Mouse (Mus musculus) spleen, postnatal 36 days (tissue): ENCODE data around the gene Dntt.

Experiments
- DNase-seq, 2 experiments: peaks; one replicate each; pipeline ENCODE4 v3.0.0; 2022; ENCODE audit warnings: low spot score in 2 of 2, mixed read lengths in 1 of 2

Dntt gene

GRCm38 (mm10) chr19:41071500-41071899, 42.4 kb downstream of the Dntt start:
- DNase-seq: peak; percentile 77 to 82

GRCm38 (mm10) chr19:41073746-41074455, 44.8 kb downstream of the Dntt start:
- no peak for DNase-seq

- DNase-seq: no peak
Measured at GRCm38 (mm10) chr19:41076906-41077305, 47.8 kb downstream of the Dntt start, which contains the start of gene Opalin. Opalin (minus strand) TSS chr19:41077113.

DNA sequence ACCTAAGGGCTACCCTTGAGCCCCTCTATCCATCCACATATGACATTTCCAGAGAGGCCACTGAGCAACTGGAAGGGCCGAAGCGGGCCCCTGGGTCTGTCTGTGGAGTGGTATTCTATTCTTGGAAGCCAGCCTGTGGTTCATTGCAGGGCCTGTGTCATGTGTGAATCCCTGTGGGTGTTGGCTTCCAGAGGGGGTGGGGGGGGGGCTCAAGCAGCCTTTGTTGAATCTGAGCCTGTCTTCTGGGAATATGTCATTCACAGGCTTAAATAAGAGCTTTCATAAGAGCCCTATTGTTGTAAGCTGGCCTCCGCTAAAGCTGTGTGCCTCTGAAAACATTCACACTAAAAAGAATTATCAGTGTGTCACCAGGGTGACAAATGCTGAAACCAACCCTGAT, 52.5 kb downstream of the Dntt start:
- no peak for DNase-seq

DNA sequence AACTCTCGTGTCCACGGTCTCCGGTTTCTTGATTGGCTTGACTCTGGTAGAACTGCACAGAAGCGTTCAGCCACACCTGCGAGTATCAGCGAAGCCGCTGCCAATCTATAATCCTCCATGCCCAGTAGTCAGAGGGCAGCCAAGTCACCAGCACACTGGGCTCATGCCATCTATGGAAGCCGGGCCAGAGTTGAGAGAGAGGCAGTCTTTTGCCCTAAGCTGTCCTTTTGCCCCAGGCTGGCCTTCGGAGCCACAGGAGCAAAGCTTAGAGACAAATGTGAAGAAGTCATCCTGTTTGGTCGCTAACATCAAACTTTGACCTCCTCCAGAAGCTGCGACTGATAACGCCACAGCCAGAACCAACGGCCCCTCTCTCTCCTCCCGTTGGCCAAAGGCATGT, 54.6 kb downstream of the Dntt start:
- DNase-seq: no peak

- DNase-seq: no peak
Measured at GRCm38 (mm10) chr19:41086289-41086688, 57.2 kb downstream of the Dntt start.

GRCm38 (mm10) chr19:41086700-41087099, 57.6 kb downstream of the Dntt start:
- DNase-seq: peak; percentile 55 to 67

- DNase-seq: no peak
Measured at GRCm38 (mm10) chr19:41087901-41088300, 58.8 kb downstream of the Dntt start.

DNA sequence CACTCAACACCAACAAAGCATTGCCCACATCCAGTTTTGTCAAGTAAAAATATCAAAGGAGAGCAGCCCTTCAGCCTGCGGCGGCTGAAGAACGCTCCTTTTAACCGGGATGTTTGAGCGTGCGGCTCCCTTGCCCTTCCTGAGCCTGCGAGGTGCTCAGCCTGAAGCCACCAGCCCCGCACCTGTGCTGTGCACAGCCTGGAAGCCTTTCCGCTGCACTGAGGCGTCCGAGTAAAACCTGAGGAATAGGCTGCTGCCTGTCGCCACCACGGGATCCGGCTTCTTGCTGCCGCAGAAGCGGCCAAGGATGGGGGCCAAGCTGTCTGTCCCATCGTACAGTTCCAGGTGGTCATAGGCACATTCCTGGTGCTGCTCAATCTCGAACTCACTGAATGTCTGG, 59.4 kb downstream of the Dntt start:
- DNase-seq: no peak

DNA sequence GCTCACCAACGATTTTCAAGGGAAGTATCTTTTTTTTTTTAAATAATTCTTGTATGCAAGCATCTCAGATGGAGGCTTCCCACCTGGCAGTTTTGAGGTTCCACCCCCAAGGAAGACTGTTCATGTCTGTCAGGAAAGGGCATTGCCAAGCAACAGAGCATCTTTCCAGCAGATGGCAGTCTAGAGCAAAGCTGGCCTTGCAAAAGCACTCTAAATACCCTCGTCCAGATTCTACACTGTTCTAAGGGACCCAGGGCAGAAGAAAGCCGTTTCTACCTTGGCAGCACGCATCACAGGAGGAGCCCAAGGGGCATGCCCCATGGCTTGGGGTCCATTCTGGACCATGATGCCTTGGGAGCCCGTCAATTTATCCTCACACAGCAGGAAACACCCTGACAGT, 60.8 kb downstream of the Dntt start:
- DNase-seq: peak; percentile 21 to 35

DNA sequence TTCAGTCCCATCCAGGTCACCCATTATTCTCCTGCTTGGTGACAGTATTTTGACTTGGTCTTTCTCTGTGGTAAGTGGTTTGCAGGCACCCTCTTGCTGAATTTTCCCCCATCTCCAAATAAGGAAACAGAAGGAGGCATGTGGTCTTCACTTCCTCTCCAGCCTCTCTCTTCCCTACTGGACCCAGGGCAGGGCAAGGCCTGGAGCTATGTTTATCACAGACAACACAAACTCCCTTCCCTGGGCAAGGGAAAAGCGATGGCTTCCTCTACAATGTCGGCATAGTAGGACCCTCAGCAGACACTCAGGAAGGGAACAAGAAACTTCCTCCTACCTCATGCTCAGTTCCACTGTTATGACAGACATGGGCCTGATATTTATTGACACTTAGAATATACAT, 62.8 kb downstream of the Dntt start:
- DNase-seq: no peak

DNA sequence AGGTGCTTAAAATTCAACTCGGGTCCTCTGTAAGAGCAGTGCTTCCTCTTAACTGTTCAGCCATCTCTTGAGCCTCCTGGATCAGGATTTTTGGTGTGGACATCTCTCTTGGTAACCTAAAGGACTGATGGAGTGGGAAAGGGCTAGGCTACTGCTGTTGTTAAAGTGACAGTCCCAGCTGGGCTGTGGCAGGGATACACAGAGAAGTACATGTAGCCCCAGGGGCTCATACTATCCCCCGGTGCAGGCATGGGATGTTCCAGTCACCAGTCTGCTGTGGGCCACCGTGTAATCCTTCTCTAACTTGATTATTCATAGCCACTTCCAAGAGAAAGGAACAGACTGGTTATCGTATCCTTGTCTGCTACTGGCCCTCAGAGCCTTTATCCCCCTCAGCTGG, 68.0 kb downstream of the Dntt start:
- no peak for DNase-seq

- DNase-seq: no peak
Measured at GRCm38 (mm10) chr19:41100863-41101262, 71.8 kb downstream of the Dntt start.

DNA sequence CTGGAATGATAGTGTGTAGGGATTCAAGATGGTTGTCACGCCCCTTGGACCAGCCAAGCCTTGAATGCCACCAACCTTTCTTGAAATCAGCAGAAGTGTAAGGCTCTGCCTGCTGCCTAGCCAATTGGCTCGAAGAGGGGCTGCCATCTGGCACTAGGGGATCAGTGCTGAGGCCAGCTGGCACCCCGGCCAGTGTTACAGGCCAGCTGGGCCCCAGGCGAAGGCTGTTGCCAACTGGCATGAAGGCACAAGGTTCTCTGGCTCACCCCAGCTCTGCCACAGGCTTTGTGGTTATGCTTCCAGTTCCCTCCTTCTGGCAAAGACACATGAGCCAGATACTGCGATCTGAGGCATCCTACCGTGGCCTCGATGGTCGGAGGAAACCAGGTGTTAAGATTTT, 72.3 kb downstream of the Dntt start:
- DNase-seq: no peak

GRCm38 (mm10) chr19:41104922-41105321, 75.8 kb downstream of the Dntt start:
- no peak for DNase-seq

DNA sequence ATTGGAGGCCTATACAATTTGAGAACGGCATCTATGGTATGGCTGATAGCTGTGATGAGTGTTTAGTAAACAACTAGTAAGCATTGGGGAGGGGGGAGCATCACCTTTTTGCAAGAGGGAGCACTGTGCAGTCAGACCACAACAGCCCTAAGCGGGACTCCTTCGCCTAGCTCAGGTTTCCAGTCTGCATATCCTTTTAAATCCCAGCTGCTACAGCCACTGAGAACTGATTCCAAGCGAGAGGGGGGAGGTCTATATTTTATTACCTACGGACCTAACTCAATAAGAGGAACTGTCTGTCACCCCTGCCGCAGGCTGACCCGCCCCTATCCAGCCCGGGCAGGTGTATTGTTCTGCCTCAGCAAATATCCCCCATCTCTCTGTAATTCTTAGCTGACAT, 78.5 kb downstream of the Dntt start:
- no peak for DNase-seq

DNA sequence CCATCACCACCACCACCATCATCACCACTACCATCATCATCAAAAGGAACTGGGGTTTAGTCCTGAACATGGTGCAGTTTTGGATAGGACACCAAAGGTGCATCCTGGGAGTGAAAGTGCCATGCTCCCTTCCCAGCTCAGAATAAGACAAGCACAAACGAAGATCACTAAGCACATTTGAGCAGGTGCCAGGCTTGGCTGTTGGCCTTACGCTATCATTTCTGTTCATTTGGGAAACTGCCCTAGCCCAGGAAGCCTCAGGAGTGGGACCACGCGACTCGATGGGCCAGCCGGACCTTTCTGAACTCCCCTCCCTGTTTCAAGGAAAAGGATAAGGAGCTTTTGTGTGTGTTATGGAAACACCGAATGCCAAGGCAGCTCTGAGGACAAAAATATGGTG, 79.6 kb downstream of the Dntt start:
- DNase-seq: no peak
